Mouse (Mus musculus) forelimb bud, embryonic 11.5 days (tissue): ENCODE data around the gene Glis3.

ENCODE experiments used
- DNase-seq: peaks from one replicate; pipeline ENCODE4 v3.0.0-alpha.2; 2012; ENCODE audit warnings: low read depth, low spot score

Glis3 gene

GRCm38 (mm10) chr19:28679776-28680391, at the start of gene Glis3:
Gene Glis3, minus strand, starts transcription at chr19:28680077.
- peak; percentile 68 for DNase-seq

- peak; percentile 73 for DNase-seq
Observed at GRCm38 (mm10) chr19:28726161-28726880, 46.4 kb upstream of the Glis3 start.

GRCm38 (mm10) chr19:28724641-28725040, 44.8 kb upstream of the Glis3 start:
- DNase-seq, result no peak

- DNase-seq, result no peak
Observed at GRCm38 (mm10) chr19:28722626-28723025, 42.7 kb upstream of the Glis3 start.

GRCm38 (mm10) chr19:28721834-28722233, 42.0 kb upstream of the Glis3 start:
- DNase-seq, result no peak

GRCm38 (mm10) chr19:28720016-28720415, 40.1 kb upstream of the Glis3 start:
- DNase-seq, result no peak

- no peak for DNase-seq
Observed at GRCm38 (mm10) chr19:28714674-28715073, 34.8 kb upstream of the Glis3 start.

GRCm38 (mm10) chr19:28697718-28698117, 17.8 kb upstream of the Glis3 start:
- DNase-seq, result no peak

- no peak for DNase-seq
Observed at GRCm38 (mm10) chr19:28686398-28686797, 6.5 kb upstream of the Glis3 start.

GRCm38 (mm10) chr19:28685484-28685883, 5.6 kb upstream of the Glis3 start:
- DNase-seq, result no peak

- no peak for DNase-seq
Observed at GRCm38 (mm10) chr19:28684347-28684746, 4.5 kb upstream of the Glis3 start.

- no peak for DNase-seq
Observed at GRCm38 (mm10) chr19:28683346-28683745, 3.5 kb upstream of the Glis3 start.

GRCm38 (mm10) chr19:28679291-28679775, 544 bp downstream of the Glis3 start:
- DNase-seq, result peak; percentile 10

GRCm38 (mm10) chr19:28678646-28679270, 1.1 kb downstream of the Glis3 start:
- DNase-seq, result no peak

GRCm38 (mm10) chr19:28677728-28678438, 2.0 kb downstream of the Glis3 start:
- peak; percentile 13 for DNase-seq

GRCm38 (mm10) chr19:28677045-28677727, 2.7 kb downstream of the Glis3 start:
- no peak for DNase-seq

- DNase-seq, result no peak
Observed at GRCm38 (mm10) chr19:28663781-28664180, 16.1 kb downstream of the Glis3 start.

- DNase-seq, result no peak
Observed at GRCm38 (mm10) chr19:28663148-28663547, 16.7 kb downstream of the Glis3 start.

GRCm38 (mm10) chr19:28662474-28662873, 17.4 kb downstream of the Glis3 start:
- no peak for DNase-seq

- DNase-seq, result no peak
Observed at GRCm38 (mm10) chr19:28660912-28661311, 19.0 kb downstream of the Glis3 start.

GRCm38 (mm10) chr19:28657686-28658195, 22.1 kb downstream of the Glis3 start:
- no peak for DNase-seq
